11 mouse cellular contexts compared by ENCODE assay signal in the genomic region with DNA sequence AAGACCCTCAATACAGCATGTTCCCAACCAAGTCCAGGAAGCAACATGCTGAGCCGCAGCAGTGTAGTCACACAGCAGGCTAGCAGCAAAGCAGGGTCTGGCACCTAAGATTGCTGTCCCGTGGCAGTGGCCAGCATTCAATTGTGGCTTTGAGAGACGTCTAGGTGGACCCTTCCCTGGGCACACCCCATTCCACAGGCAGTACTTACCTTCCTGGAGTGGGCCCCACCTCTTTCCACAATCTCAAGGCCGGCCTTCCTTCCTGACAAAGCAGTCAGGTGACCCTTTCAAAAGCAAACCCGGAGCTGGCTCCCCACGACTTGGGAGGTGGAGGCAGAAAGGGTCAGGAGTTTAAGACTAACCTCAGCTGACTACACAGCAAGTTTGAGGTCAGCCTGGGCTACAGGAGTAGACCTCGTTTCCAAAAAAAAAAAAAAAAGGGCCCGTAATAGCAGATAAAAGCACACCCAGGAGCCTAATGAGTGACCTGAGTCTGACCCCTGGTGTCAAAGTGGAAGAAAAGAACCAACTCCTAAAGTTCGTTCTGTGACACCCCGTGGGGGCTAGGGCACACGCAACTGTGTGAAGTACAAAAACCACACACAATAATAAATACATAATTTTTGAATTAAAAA. TPM values are rescaled to one million over a fixed set of nuclear protein-coding genes. Genes with fewer than 3 reads are reported as not detected.
DNase-seq lines count a peak whose midpoint lies in the region; ATAC-seq and TF ChIP-seq lines count a peak whose summit lies in the region.
"Had no signal": no experiment of that assay in that cellular context is flagged by ENCODE, and none has a peak within 500 bp of the region (broad histone marks: within the 10 kb centered on the region; RNA-seq: fewer than 3 reads in every experiment).

No protein-coding gene starts in this region.

- H3K27ac ChIP-seq in heart, embryonic 13.5 days (replicated peaks): no peak overlapping the region
- no peak overlapping the region for H3K27ac ChIP-seq in heart, embryonic 11.5 days (ENCODE audit: low read depth, low read length)
- peak overlapping the region; percentile 83 for H3K27ac ChIP-seq in intestine, postnatal 0 days (ENCODE audit: low read depth, low read length)
- H3K27ac ChIP-seq in hindbrain, embryonic 16.5 days (ENCODE audit: low read depth, low read length): no peak overlapping the region
- H3K27ac ChIP-seq: midbrain, embryonic 13.5 days had no signal

- TF ChIP-seq CTCF in intestine, postnatal 0 days (IDR thresholded peaks at IDR 0.05; ENCODE audit: low read depth): no peak

- peak; percentile 90 for DNase-seq in ES-CJ7 (ENCODE audit: low read depth, low spot score)
- peak; percentile 79 to 90 for DNase-seq in lung, postnatal 4 days
- DNase-seq in gastrocnemius, postnatal 4 days (ENCODE audit: low spot score in 2 of 2): no peak
- no peak for DNase-seq in frontal cortex, adult 2 months (ENCODE audit: extremely low spot score in 1 of 2, low spot score in 1 of 2)
- DNase-seq: heart, postnatal 36 days; liver had no signal

- no peaks in the 10 kb centered on the region for H3K9me3 ChIP-seq in heart, embryonic 13.5 days
- H3K9me3 ChIP-seq in heart, embryonic 11.5 days (replicated peaks; ENCODE audit: control insufficient read depth, low read length): no peaks in the 10 kb centered on the region
- H3K9me3 ChIP-seq in intestine, postnatal 0 days (ENCODE audit: control insufficient read depth): no peaks in the 10 kb centered on the region
- H3K9me3 ChIP-seq in hindbrain, embryonic 16.5 days (ENCODE audit: control insufficient read depth, low read length): no peaks in the 10 kb centered on the region
- H3K9me3 ChIP-seq: midbrain, embryonic 13.5 days had no signal

- no peak overlapping the region for H3K4me3 ChIP-seq in heart, embryonic 13.5 days
- H3K4me3 ChIP-seq in heart, embryonic 11.5 days (ENCODE audit: low read depth, low read length): no peak overlapping the region
- no peak overlapping the region for H3K4me3 ChIP-seq in intestine, postnatal 0 days (ENCODE audit: low read depth, low read length)
- H3K4me3 ChIP-seq in hindbrain, embryonic 16.5 days (ENCODE audit: low read length): no peak overlapping the region
- H3K4me3 ChIP-seq: midbrain, embryonic 13.5 days had no signal

- peaks cover 34% of the 10 kb centered on the region for H3K4me1 ChIP-seq in heart, embryonic 13.5 days
- peaks cover 9% of the 10 kb centered on the region; the same call in 1 of the 2 replicates for H3K4me1 ChIP-seq in heart, embryonic 11.5 days (ENCODE audit: control insufficient read depth, insufficient read depth, low read length)
- 0 out of 2 replicates have a peak, but pooled peaks cover 3% of the 10 kb centered on the region for H3K4me1 ChIP-seq in intestine, postnatal 0 days (replicated peaks; ENCODE audit: control insufficient read depth, insufficient read depth, low read length)
- H3K4me1 ChIP-seq in hindbrain, embryonic 16.5 days (ENCODE audit: control insufficient read depth, insufficient read depth, low read depth, low read length): peaks cover 2% of the 10 kb centered on the region; the same call in 1 of the 2 replicates

- peaks cover 38% of the 10 kb centered on the region for H3K36me3 ChIP-seq in heart, embryonic 13.5 days
- peaks cover 11% of the 10 kb centered on the region for H3K36me3 ChIP-seq in heart, embryonic 11.5 days (ENCODE audit: control insufficient read depth, insufficient read depth, low read length)
- peaks cover 12% of the 10 kb centered on the region; the same call in 1 of the 2 replicates for H3K36me3 ChIP-seq in intestine, postnatal 0 days (ENCODE audit: control insufficient read depth, insufficient read depth)
- H3K36me3 ChIP-seq in hindbrain, embryonic 16.5 days (ENCODE audit: control insufficient read depth, insufficient read depth, low read length): 0 out of 2 replicates have a peak, but pooled peaks cover 2% of the 10 kb centered on the region

- 0 out of 2 replicates have a peak overlapping the region, but pooled peaks have one; percentile 12 for H3K9ac ChIP-seq in heart, embryonic 13.5 days
- no peak overlapping the region for H3K9ac ChIP-seq in heart, embryonic 11.5 days (ENCODE audit: low read depth, low read length)
- H3K9ac ChIP-seq in intestine, postnatal 0 days (ENCODE audit: low read depth, low read length): no peak overlapping the region
- H3K9ac ChIP-seq in hindbrain, embryonic 16.5 days (ENCODE audit: low read depth, low read length): no peak overlapping the region
- H3K9ac ChIP-seq: midbrain, embryonic 13.5 days had no signal

- H3K27me3 ChIP-seq in heart, embryonic 13.5 days (replicated peaks): peaks cover 22% of the 10 kb centered on the region; the same call in 1 of the 2 replicates
- peaks cover 10% of the 10 kb centered on the region; the same call in 1 of the 2 replicates for H3K27me3 ChIP-seq in heart, embryonic 11.5 days (ENCODE audit: control insufficient read depth, insufficient read depth, low read length)
- no peaks in the 10 kb centered on the region for H3K27me3 ChIP-seq in intestine, postnatal 0 days (replicated peaks; ENCODE audit: control insufficient read depth, insufficient read depth, low read length)
- no peaks in the 10 kb centered on the region for H3K27me3 ChIP-seq in hindbrain, embryonic 16.5 days (replicated peaks; ENCODE audit: control insufficient read depth, insufficient read depth, low read length)

- no peak for ATAC-seq in heart, embryonic 13.5 days (ENCODE audit: extremely low read depth, insufficient number of reproducible peaks, low FRiP score, low TSS enrichment)
- ATAC-seq in heart, embryonic 11.5 days (replicated peaks; ENCODE audit: insufficient number of reproducible peaks, low FRiP score, low TSS enrichment): no peak
- ATAC-seq in intestine, postnatal 0 days: peak; percentile 67
- no peak for ATAC-seq in hindbrain, embryonic 16.5 days
- ATAC-seq: midbrain, embryonic 13.5 days had no signal

- no peak overlapping the region for H3K4me2 ChIP-seq in heart, embryonic 13.5 days
- H3K4me2 ChIP-seq in heart, embryonic 11.5 days: no peak overlapping the region
- H3K4me2 ChIP-seq in intestine, postnatal 0 days (replicated peaks; ENCODE audit: low read depth): peak overlapping the region; percentile 35
- no peak overlapping the region for H3K4me2 ChIP-seq in hindbrain, embryonic 16.5 days (ENCODE audit: low read length)
- H3K4me2 ChIP-seq: midbrain, embryonic 13.5 days had no signal

- WGBS in heart, embryonic 13.5 days: 31% methylated on average over 11 of the region's 11 CpGs
- 26% methylated on average over 11 of the region's 11 CpGs for WGBS in heart, embryonic 11.5 days (ENCODE audit: insufficient replicate concordance)
- 18% methylated on average over 11 of the region's 11 CpGs for WGBS in intestine, postnatal 0 days
- WGBS in hindbrain, embryonic 16.5 days: 23% methylated on average over 11 of the region's 11 CpGs

RNA-seq across cellular contexts. Expression of a gene that starts 9.8 kb away (rescaled TPM):
- 3.8 and 4.4 TPM in 2 replicates for polyA plus RNA-seq in heart, embryonic 13.5 days (2015; fragmentation: Nextera tagmentation; extraction: Ambion mirVana)
- 4.1 TPM in 2 replicates for polyA plus RNA-seq in heart, embryonic 11.5 days (2014; fragmentation: Nextera tagmentation; extraction: Ambion mirVana)
- 1.7 and 2.0 TPM in 2 replicates for polyA plus RNA-seq in intestine, postnatal 0 days (2015; fragmentation: Nextera tagmentation; extraction: Ambion mirVana)
- polyA plus RNA-seq in hindbrain, embryonic 16.5 days (2015; fragmentation: Nextera tagmentation; extraction: Ambion mirVana): 1.1 and 1.7 TPM in 2 replicates
- 10 to 100 TPM; 14.1 to 14.7 TPM for total RNA-seq in gastrocnemius, postnatal 4 days (2021)
- 43.9 and 53.5 TPM in 2 replicates for polyA plus RNA-seq in frontal cortex, adult 2 months (2012; rRNA removed)

RNA-seq across cellular contexts. Expression of a gene that starts 20.3 kb away (rescaled TPM):
- 10.4 and 10.8 TPM in 2 replicates for polyA plus RNA-seq in heart, embryonic 13.5 days (2015; fragmentation: Nextera tagmentation; extraction: Ambion mirVana)
- polyA plus RNA-seq in heart, embryonic 11.5 days (2014; fragmentation: Nextera tagmentation; extraction: Ambion mirVana): 7.5 and 8.1 TPM in 2 replicates
- polyA plus RNA-seq in intestine, postnatal 0 days (2015; fragmentation: Nextera tagmentation; extraction: Ambion mirVana): 5.9 and 10.0 TPM in 2 replicates
- 6.8 and 7.2 TPM in 2 replicates for polyA plus RNA-seq in hindbrain, embryonic 16.5 days (2015; fragmentation: Nextera tagmentation; extraction: Ambion mirVana)
- total RNA-seq in gastrocnemius, postnatal 4 days (2021): 10 to 100 TPM; 25.3 to 26.0 TPM
- polyA plus RNA-seq in frontal cortex, adult 2 months (2012; rRNA removed): 80.9 and 169 TPM in 2 replicates

RNA-seq across cellular contexts. Expression of a gene that starts 50.3 kb away (rescaled TPM):
- 50.6 and 56.1 TPM in 2 replicates for polyA plus RNA-seq in heart, embryonic 13.5 days (2015; fragmentation: Nextera tagmentation; extraction: Ambion mirVana)
- polyA plus RNA-seq in heart, embryonic 11.5 days (2014; fragmentation: Nextera tagmentation; extraction: Ambion mirVana): 49.4 and 50.1 TPM in 2 replicates
- polyA plus RNA-seq in intestine, postnatal 0 days (2015; fragmentation: Nextera tagmentation; extraction: Ambion mirVana): 46.5 and 50.9 TPM in 2 replicates
- 79.6 and 81.3 TPM in 2 replicates for polyA plus RNA-seq in hindbrain, embryonic 16.5 days (2015; fragmentation: Nextera tagmentation; extraction: Ambion mirVana)
- total RNA-seq in gastrocnemius, postnatal 4 days (2021): 10 to 100 TPM; 24.8 to 25.8 TPM
- polyA plus RNA-seq in frontal cortex, adult 2 months (2012; rRNA removed): 50.2 and 58.3 TPM in 2 replicates

RNA-seq across cellular contexts. Expression of a gene that starts 59.3 kb away (rescaled TPM):
- 2.4 and 3.0 TPM in 2 replicates for polyA plus RNA-seq in heart, embryonic 13.5 days (2015; fragmentation: Nextera tagmentation; extraction: Ambion mirVana)
- polyA plus RNA-seq in heart, embryonic 11.5 days (2014; fragmentation: Nextera tagmentation; extraction: Ambion mirVana): 1.3 and 2.2 TPM in 2 replicates
- 0.48 and 0.77 TPM in 2 replicates for polyA plus RNA-seq in intestine, postnatal 0 days (2015; fragmentation: Nextera tagmentation; extraction: Ambion mirVana)
- polyA plus RNA-seq in hindbrain, embryonic 16.5 days (2015; fragmentation: Nextera tagmentation; extraction: Ambion mirVana): 0.13 and 0.21 TPM in 2 replicates
- under 1 TPM in 1 of 2 experiments, not detected in 1; 0.59 TPM for total RNA-seq in gastrocnemius, postnatal 4 days (2021)
- 0.27 and 0.52 TPM in 2 replicates for polyA plus RNA-seq in frontal cortex, adult 2 months (2012; rRNA removed)

RNA-seq across cellular contexts. Expression of a gene that starts 59.9 kb away (rescaled TPM):
- polyA plus RNA-seq in heart, embryonic 13.5 days (2015; fragmentation: Nextera tagmentation; extraction: Ambion mirVana): 5.4 and 6.0 TPM in 2 replicates
- polyA plus RNA-seq in heart, embryonic 11.5 days (2014; fragmentation: Nextera tagmentation; extraction: Ambion mirVana): 8.0 and 8.9 TPM in 2 replicates
- polyA plus RNA-seq in intestine, postnatal 0 days (2015; fragmentation: Nextera tagmentation; extraction: Ambion mirVana): 6.0 and 6.8 TPM in 2 replicates
- polyA plus RNA-seq in hindbrain, embryonic 16.5 days (2015; fragmentation: Nextera tagmentation; extraction: Ambion mirVana): 22.4 and 24.1 TPM in 2 replicates
- total RNA-seq in gastrocnemius, postnatal 4 days (2021): 10 to 100 TPM; 16.2 to 17.0 TPM
- polyA plus RNA-seq in frontal cortex, adult 2 months (2012; rRNA removed): 68.4 and 68.6 TPM in 2 replicates

Comparison
In these comparisons a context has a peak if more than half of its experiments do, and no peak if none do; other contexts are left out.
1. DNase-seq: peak in ES-CJ7 (single experiment) and lung, postnatal 4 days (2 of 2); none in gastrocnemius, postnatal 4 days (0 of 2) and frontal cortex, adult 2 months (0 of 2).